Mouse (Mus musculus): ENCODE results near the gene Lamc2. TPM values are rescaled to one million over a fixed set of nuclear protein-coding genes. Genes with fewer than 3 reads are reported as not detected.

Gene Lamc2
- polyA plus RNA-seq, 1 experiment from 2014 or later: 4.0 TPM

- Histone ChIP-seq H3K4me3 (ENCODE audit: low read depth, low read length) (no peak overlapping the region), H3K4me1 (ENCODE audit: control insufficient read depth, insufficient read depth, low read length) (peaks cover 3% of the 10 kb centered on the region), H3K27ac (replicated peaks; ENCODE audit: low read depth, low read length) (peak overlapping the region; percentile 13), H3K9me3 (replicated peaks; ENCODE audit: control insufficient read depth, low read length) (no peaks in the 10 kb centered on the region), H3K4me2 (ENCODE audit: low read depth, low read length) (no peak overlapping the region), H3K36me3 (replicated peaks; ENCODE audit: control insufficient read depth, insufficient read depth, low read depth, low read length) (no peaks in the 10 kb centered on the region), H3K9ac (replicated peaks; ENCODE audit: low read length) (no peak overlapping the region), H3K27me3 (ENCODE audit: control insufficient read depth, insufficient read depth, low read length) (no peaks in the 10 kb centered on the region)
- peak; percentile 70 for DNase-seq (ENCODE audit: low spot score)
- WGBS: 9% methylated on average over 16 of the region's 16 CpGs
- ATAC-seq (replicated peaks; ENCODE audit: insufficient number of reproducible peaks, low FRiP score, low TSS enrichment, low read depth): 0 out of 2 replicates have a peak, but pooled peaks have one; percentile 16
Measured at GRCm38 (mm10) chr1:153095826-153096727, 90.2 kb downstream of the Lamc2 start.

GRCm38 (mm10) chr1:153095328-153095727 is 90.9 kb downstream of the Lamc2 start:
- 46% methylated on average over 6 of the region's 6 CpGs for WGBS
- Histone ChIP-seq H3K4me2 (ENCODE audit: low read depth, low read length) (no peak overlapping the region), H3K36me3 (replicated peaks; ENCODE audit: control insufficient read depth, insufficient read depth, low read depth, low read length) (no peaks in the 10 kb centered on the region), H3K9me3 (replicated peaks; ENCODE audit: control insufficient read depth, low read length) (no peaks in the 10 kb centered on the region), H3K9ac (replicated peaks; ENCODE audit: low read length) (no peak overlapping the region), H3K27me3 (ENCODE audit: control insufficient read depth, insufficient read depth, low read length) (no peaks in the 10 kb centered on the region), H3K27ac (replicated peaks; ENCODE audit: low read depth, low read length) (no peak overlapping the region), H3K4me1 (ENCODE audit: control insufficient read depth, insufficient read depth, low read length) (peaks cover 3% of the 10 kb centered on the region), H3K4me3 (ENCODE audit: low read depth, low read length) (no peak overlapping the region)
- ATAC-seq (replicated peaks; ENCODE audit: insufficient number of reproducible peaks, low FRiP score, low TSS enrichment, low read depth) (no peak), DNase-seq (ENCODE audit: low spot score) (no peak)

GRCm38 (mm10) chr1:153094226-153095076 is 91.8 kb downstream of the Lamc2 start:
- Histone ChIP-seq H3K4me2 (ENCODE audit: low read depth, low read length) (no peak overlapping the region), H3K27me3 (ENCODE audit: control insufficient read depth, insufficient read depth, low read length) (no peaks in the 10 kb centered on the region), H3K4me1 (ENCODE audit: control insufficient read depth, insufficient read depth, low read length) (peaks cover 3% of the 10 kb centered on the region), H3K36me3 (replicated peaks; ENCODE audit: control insufficient read depth, insufficient read depth, low read depth, low read length) (no peaks in the 10 kb centered on the region), H3K27ac (replicated peaks; ENCODE audit: low read depth, low read length) (no peak overlapping the region), H3K4me3 (ENCODE audit: low read depth, low read length) (no peak overlapping the region), H3K9me3 (replicated peaks; ENCODE audit: control insufficient read depth, low read length) (no peaks in the 10 kb centered on the region), H3K9ac (replicated peaks; ENCODE audit: low read length) (no peak overlapping the region)
- ATAC-seq (replicated peaks; ENCODE audit: insufficient number of reproducible peaks, low FRiP score, low TSS enrichment, low read depth): no peak
- 40% methylated on average over 12 of the region's 12 CpGs for WGBS
- no peak for DNase-seq (ENCODE audit: low spot score)

GRCm38 (mm10) chr1:153093581-153093980 is 92.7 kb downstream of the Lamc2 start:
- no peak overlapping the region for H3K27ac ChIP-seq (replicated peaks; ENCODE audit: low read depth, low read length)
- H3K4me3 ChIP-seq (ENCODE audit: low read depth, low read length): no peak overlapping the region
- no peak overlapping the region for H3K9ac ChIP-seq (replicated peaks; ENCODE audit: low read length)
- no peaks in the 10 kb centered on the region for H3K9me3 ChIP-seq (replicated peaks; ENCODE audit: control insufficient read depth, low read length)
- peaks cover 3% of the 10 kb centered on the region for H3K4me1 ChIP-seq (ENCODE audit: control insufficient read depth, insufficient read depth, low read length)
- no peaks in the 10 kb centered on the region for H3K36me3 ChIP-seq (replicated peaks; ENCODE audit: control insufficient read depth, insufficient read depth, low read depth, low read length)
- no peak for DNase-seq (ENCODE audit: low spot score)
- no peaks in the 10 kb centered on the region for H3K27me3 ChIP-seq (ENCODE audit: control insufficient read depth, insufficient read depth, low read length)
- H3K4me2 ChIP-seq (ENCODE audit: low read depth, low read length): no peak overlapping the region
- WGBS: 63% methylated on average over 4 of the region's 4 CpGs
- ATAC-seq (replicated peaks; ENCODE audit: insufficient number of reproducible peaks, low FRiP score, low TSS enrichment, low read depth): no peak

GRCm38 (mm10) chr1:153093172-153093571 is 93.1 kb downstream of the Lamc2 start:
- DNase-seq (ENCODE audit: low spot score): no peak
- 48% methylated on average over 5 of the region's 5 CpGs for WGBS
- peaks cover 3% of the 10 kb centered on the region for H3K4me1 ChIP-seq (ENCODE audit: control insufficient read depth, insufficient read depth, low read length)
- H3K9me3 ChIP-seq (replicated peaks; ENCODE audit: control insufficient read depth, low read length): no peaks in the 10 kb centered on the region
- no peaks in the 10 kb centered on the region for H3K27me3 ChIP-seq (ENCODE audit: control insufficient read depth, insufficient read depth, low read length)
- H3K36me3 ChIP-seq (replicated peaks; ENCODE audit: control insufficient read depth, insufficient read depth, low read depth, low read length): no peaks in the 10 kb centered on the region
- no peak overlapping the region for H3K9ac ChIP-seq (replicated peaks; ENCODE audit: low read length)
- H3K4me2 ChIP-seq (ENCODE audit: low read depth, low read length): no peak overlapping the region
- no peak for ATAC-seq (replicated peaks; ENCODE audit: insufficient number of reproducible peaks, low FRiP score, low TSS enrichment, low read depth)
- H3K4me3 ChIP-seq (ENCODE audit: low read depth, low read length): no peak overlapping the region
- H3K27ac ChIP-seq (replicated peaks; ENCODE audit: low read depth, low read length): no peak overlapping the region

- Histone ChIP-seq H3K36me3 (replicated peaks; ENCODE audit: control insufficient read depth, insufficient read depth, low read depth, low read length) (no peaks in the 10 kb centered on the region), H3K27ac (replicated peaks; ENCODE audit: low read depth, low read length) (no peak overlapping the region), H3K4me3 (ENCODE audit: low read depth, low read length) (no peak overlapping the region), H3K4me1 (ENCODE audit: control insufficient read depth, insufficient read depth, low read length) (peaks cover 3% of the 10 kb centered on the region), H3K9me3 (replicated peaks; ENCODE audit: control insufficient read depth, low read length) (no peaks in the 10 kb centered on the region), H3K27me3 (ENCODE audit: control insufficient read depth, insufficient read depth, low read length) (no peaks in the 10 kb centered on the region), H3K4me2 (ENCODE audit: low read depth, low read length) (no peak overlapping the region), H3K9ac (replicated peaks; ENCODE audit: low read length) (no peak overlapping the region)
- 54% methylated on average over 5 of the region's 5 CpGs for WGBS
- ATAC-seq (replicated peaks; ENCODE audit: insufficient number of reproducible peaks, low FRiP score, low TSS enrichment, low read depth) (no peak), DNase-seq (ENCODE audit: low spot score) (peak; percentile 81)
Measured at GRCm38 (mm10) chr1:153092237-153092975, 93.8 kb downstream of the Lamc2 start.

- H3K9ac ChIP-seq (replicated peaks; ENCODE audit: low read length): no peak overlapping the region
- H3K36me3 ChIP-seq (replicated peaks; ENCODE audit: control insufficient read depth, insufficient read depth, low read depth, low read length): no peaks in the 10 kb centered on the region
- 0 out of 2 replicates have a peak, but pooled peaks have one; percentile 41 for ATAC-seq (replicated peaks; ENCODE audit: insufficient number of reproducible peaks, low FRiP score, low TSS enrichment, low read depth)
- no peaks in the 10 kb centered on the region for H3K9me3 ChIP-seq (replicated peaks; ENCODE audit: control insufficient read depth, low read length)
- DNase-seq (ENCODE audit: low spot score): no peak
- H3K4me3 ChIP-seq (ENCODE audit: low read depth, low read length): no peak overlapping the region
- H3K4me2 ChIP-seq (ENCODE audit: low read depth, low read length): no peak overlapping the region
- H3K27ac ChIP-seq (replicated peaks; ENCODE audit: low read depth, low read length): no peak overlapping the region
- peaks cover 3% of the 10 kb centered on the region for H3K4me1 ChIP-seq (ENCODE audit: control insufficient read depth, insufficient read depth, low read length)
- 26% methylated on average over 9 of the region's 9 CpGs for WGBS
- H3K27me3 ChIP-seq (ENCODE audit: control insufficient read depth, insufficient read depth, low read length): no peaks in the 10 kb centered on the region
Measured at GRCm38 (mm10) chr1:153091438-153092236, 94.6 kb downstream of the Lamc2 start.
